Mouse (Mus musculus) neural tube, embryonic 13.5 days (tissue): Measurements from ENCODE around the gene Ms4a4a. TPM values are rescaled to one million over a fixed set of nuclear protein-coding genes. Genes with fewer than 3 reads are reported as not detected.
"Not testable (repeated sequence)": the region's sequence is repeated elsewhere in the genome, so short reads cannot be mapped to it uniquely, and the experiment has no call there.

Source experiments
- ATAC-seq: fragments of 200-750 bp; cut with Nextera tagmentation; 2 replicates; pipeline ENCODE4 v1.8.0; 2017; ENCODE audit warnings: low read depth, mild to moderate bottlenecking, moderate TSS enrichment, moderate library complexity
- H3K27ac ChIP-seq: fragments of 300-500 bp; sonication (generic); replicated peaks from 2 replicates; pipeline ENCODE4 v1.5.1; 2015; ENCODE audit warnings: moderate library complexity, mild to moderate bottlenecking, inconsistent platforms
- H3K27me3 ChIP-seq: fragments of 300-500 bp; sonication (generic); 2 replicates; pipeline ENCODE4 v1.6.1; 2015; ENCODE audit warnings: mild to moderate bottlenecking, inconsistent platforms
- H3K36me3 ChIP-seq: fragments of 300-500 bp; sonication (generic); 2 replicates; pipeline ENCODE4 v1.6.1; 2015; ENCODE audit warnings: mild to moderate bottlenecking, inconsistent platforms
- H3K4me1 ChIP-seq: fragments of 300-500 bp; sonication (generic); replicated peaks from 2 replicates; pipeline ENCODE4 v1.6.1; 2015; ENCODE audit warnings: inconsistent platforms
- H3K4me2 ChIP-seq: fragments of 300-500 bp; sonication (generic); 2 replicates; pipeline ENCODE4 v1.6.1; 2015; ENCODE audit warnings: inconsistent platforms, mild to moderate bottlenecking, moderate library complexity
- H3K4me3 ChIP-seq: fragments of 300-500 bp; sonication (generic); 2 replicates; pipeline ENCODE4 v1.5.1; 2015; ENCODE audit warnings: mild to moderate bottlenecking, inconsistent platforms
- H3K9ac ChIP-seq: fragments of 300-500 bp; sonication (generic); 2 replicates; pipeline ENCODE4 v1.6.1; 2015; ENCODE audit warnings: moderate library complexity, mild to moderate bottlenecking, inconsistent platforms
- H3K9me3 ChIP-seq: fragments of 300-500 bp; sonication (generic); 2 replicates; pipeline ENCODE4 v1.6.1; 2016; ENCODE audit warnings: inconsistent platforms
- WGBS: fragments of 180-500 bp; shearing (Covaris S2); methylation state at CpG from one replicate; pipeline ENCODE4 v1.1.7; 2015; 5-methylcytosine and 5-hydroxymethylcytosine counted together
- polyA plus RNA-seq: library from polyadenylated mRNA; unstranded; fragments of >200 nt; fragmentation: Nextera tagmentation; extraction: Ambion mirVana; gene quantifications from 2 replicates; pipeline ENCODE4 v1.2.1, GENCODE M21; 2015

Gene Ms4a4a
- polyA plus RNA-seq, 1 experiment from 2014 or later, result 3.6 TPM

DNA sequence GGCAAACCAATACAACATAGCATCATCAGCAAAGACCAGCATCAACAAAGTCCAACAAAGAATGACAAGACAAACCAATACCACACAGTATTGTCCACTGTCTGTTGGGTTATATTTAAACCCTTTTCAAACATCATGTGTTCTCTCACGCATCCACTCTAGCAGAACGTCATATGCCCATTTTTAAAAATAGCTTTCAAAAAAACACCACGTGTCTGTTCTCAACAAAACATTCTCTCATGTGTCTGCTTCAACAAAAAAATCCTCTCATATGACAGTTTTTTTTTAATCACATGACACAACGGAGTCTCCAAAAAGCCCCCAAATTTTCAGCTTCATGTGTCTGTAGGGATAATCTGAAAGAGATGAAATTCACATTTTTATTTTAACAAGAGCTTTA is 12.4 kb downstream of the Ms4a4a start:
- Histone ChIP-seq H3K9me3 (no peaks in the 10 kb centered on the region), H3K4me2 (no peak overlapping the region), H3K4me1 (no peaks in the 10 kb centered on the region), H3K27me3 (no peaks in the 10 kb centered on the region), H3K27ac (no peak overlapping the region), H3K9ac (no peak overlapping the region), H3K4me3 (no peak overlapping the region), H3K36me3 (no peaks in the 10 kb centered on the region)
- WGBS, result 88% methylated on average over 4 of the region's 4 CpGs
- ATAC-seq, result no peak

GRCm38 (mm10) chr19:11388949-11389348 is 13.6 kb downstream of the Ms4a4a start:
- H3K4me3 ChIP-seq, result no peak overlapping the region
- 89% methylated on average over 2 of the region's 2 CpGs for WGBS
- no peak for ATAC-seq
- no peak overlapping the region for H3K4me2 ChIP-seq
- H3K36me3 ChIP-seq, result no peaks in the 10 kb centered on the region
- H3K9me3 ChIP-seq, result no peaks in the 10 kb centered on the region
- H3K4me1 ChIP-seq, result no peaks in the 10 kb centered on the region
- H3K27me3 ChIP-seq, result no peaks in the 10 kb centered on the region
- no peak overlapping the region for H3K27ac ChIP-seq
- H3K9ac ChIP-seq, result no peak overlapping the region

DNA sequence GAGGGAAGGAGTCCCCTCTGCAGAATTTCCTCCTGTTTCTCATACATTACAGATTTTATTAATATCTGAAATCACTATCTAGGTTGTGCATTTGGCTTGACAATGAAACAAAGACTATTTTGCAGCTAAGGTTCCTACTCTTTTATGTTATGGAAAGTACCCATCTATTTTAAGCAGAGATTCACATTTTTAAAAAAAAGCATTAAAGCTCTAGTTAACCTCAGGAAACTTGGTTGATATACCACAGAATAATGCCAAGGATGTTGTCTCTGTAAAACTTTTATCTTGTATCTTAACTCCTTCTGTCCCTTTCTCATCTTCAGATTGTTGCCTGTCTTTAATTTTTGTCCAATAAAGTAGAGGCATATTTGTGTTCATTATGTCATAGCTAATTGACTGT is 20.4 kb downstream of the Ms4a4a start:
- Histone ChIP-seq H3K4me3 (no peak overlapping the region), H3K36me3 (no peaks in the 10 kb centered on the region), H3K9ac (no peak overlapping the region), H3K4me1 (no peaks in the 10 kb centered on the region), H3K4me2 (no peak overlapping the region), H3K27ac (no peak overlapping the region), H3K9me3 (no peaks in the 10 kb centered on the region), H3K27me3 (no peaks in the 10 kb centered on the region)
- no peak for ATAC-seq

GRCm38 (mm10) chr19:11404527-11404926 is 29.2 kb downstream of the Ms4a4a start, which contains the start of gene Ms4a4c:
TSS of gene Ms4a4c (plus strand) at chr19:11404770.
- Histone ChIP-seq H3K27ac (no peak within 1 kb of the TSS), H3K9ac (no peak within 1 kb of the TSS), H3K4me2 (no peak within 1 kb of the TSS), H3K36me3 (no peaks in the 10 kb centered on the region), H3K4me1 (no peaks in the 10 kb centered on the region), H3K9me3 (no peaks in the 10 kb centered on the region), H3K27me3 (no peaks in the 10 kb centered on the region), H3K4me3 (no peak within 1 kb of the TSS)
- ATAC-seq, result no peak
- 91% methylated on average over 3 of the region's 3 CpGs for WGBS

DNA sequence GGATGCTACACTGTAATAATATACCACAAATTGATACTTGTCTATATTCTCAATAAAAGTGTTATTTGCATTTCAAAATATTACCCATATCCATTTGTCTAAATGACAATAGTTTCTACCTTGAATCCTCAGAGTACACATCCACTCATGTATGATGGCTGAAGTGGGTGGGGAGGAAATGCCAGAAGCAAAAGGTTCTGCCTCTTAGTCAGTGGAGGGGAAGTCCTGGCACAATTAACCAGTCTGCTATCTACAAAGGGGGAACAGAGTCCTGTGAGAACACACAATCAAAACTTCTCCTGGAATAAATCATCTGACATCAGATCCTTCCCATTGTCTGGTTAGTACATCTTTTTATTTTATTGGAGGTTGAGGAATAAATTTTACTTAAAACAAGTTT is 32.1 kb downstream of the Ms4a4a start:
- no peaks in the 10 kb centered on the region for H3K9me3 ChIP-seq
- H3K4me3 ChIP-seq, result no peak overlapping the region
- no peak overlapping the region for H3K27ac ChIP-seq
- H3K27me3 ChIP-seq, result no peaks in the 10 kb centered on the region
- no peaks in the 10 kb centered on the region for H3K4me1 ChIP-seq
- H3K4me2 ChIP-seq, result no peak overlapping the region
- no peak for ATAC-seq
- no peak overlapping the region for H3K9ac ChIP-seq
- no peaks in the 10 kb centered on the region for H3K36me3 ChIP-seq

DNA sequence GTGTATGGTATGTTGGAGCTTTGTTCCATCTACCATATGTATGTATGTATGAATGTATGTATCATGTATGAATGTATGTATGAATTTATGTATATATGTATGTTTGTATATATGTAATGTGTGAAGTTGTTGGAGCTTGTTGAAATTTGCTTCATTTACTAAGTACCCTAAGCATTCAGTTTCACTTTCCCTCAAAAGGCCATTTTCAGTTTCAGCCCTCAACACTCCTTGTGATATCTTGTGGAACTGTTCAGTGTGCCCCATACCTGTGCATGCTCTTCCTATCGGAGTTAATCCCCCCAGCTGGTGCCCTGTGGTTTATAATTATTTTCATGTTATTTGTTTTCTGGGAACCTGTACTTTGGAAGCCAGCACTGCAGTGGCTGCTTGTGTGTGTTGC is 33.3 kb downstream of the Ms4a4a start:
- no peak overlapping the region for H3K4me3 ChIP-seq
- no peak overlapping the region for H3K4me2 ChIP-seq
- 89% methylated on average over 1 of the region's 1 CpGs for WGBS
- no peaks in the 10 kb centered on the region for H3K4me1 ChIP-seq
- H3K36me3 ChIP-seq, result no peaks in the 10 kb centered on the region
- no peaks in the 10 kb centered on the region for H3K9me3 ChIP-seq
- H3K9ac ChIP-seq, result no peak overlapping the region
- no peaks in the 10 kb centered on the region for H3K27me3 ChIP-seq
- no peak for ATAC-seq
- H3K27ac ChIP-seq, result no peak overlapping the region

DNA sequence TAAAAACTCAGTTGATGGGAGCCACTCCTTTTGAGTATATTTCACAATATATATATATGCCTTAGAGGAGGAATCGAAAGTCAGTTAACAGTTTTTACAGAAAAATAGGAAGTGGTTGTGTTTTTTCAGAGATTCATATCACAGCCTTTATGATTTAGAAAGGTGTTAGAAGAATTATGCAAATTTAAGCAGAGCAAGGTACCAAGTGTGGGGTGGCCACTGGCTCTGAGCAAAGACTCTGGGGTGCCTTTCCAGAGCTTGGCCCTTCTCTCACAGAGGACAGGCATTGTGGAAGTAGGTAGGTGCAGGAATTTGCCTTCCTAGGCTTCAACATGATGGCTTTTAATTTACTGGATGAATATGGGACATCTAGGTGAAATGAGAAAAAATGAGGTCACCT is 36.3 kb downstream of the Ms4a4a start:
- 86% methylated on average over 1 of the region's 1 CpGs for WGBS
- H3K9me3 ChIP-seq, result no peaks in the 10 kb centered on the region

GRCm38 (mm10) chr19:11414084-11414483 is 38.8 kb downstream of the Ms4a4a start:
- ATAC-seq, result no peak
- Histone ChIP-seq H3K9me3 (no peaks in the 10 kb centered on the region), H3K27ac (no peak overlapping the region), H3K4me2 (no peak overlapping the region), H3K36me3 (no peaks in the 10 kb centered on the region), H3K4me1 (no peaks in the 10 kb centered on the region), H3K9ac (no peak overlapping the region), H3K27me3 (no peaks in the 10 kb centered on the region), H3K4me3 (no peak overlapping the region)
- WGBS, result 95% methylated on average over 1 of the region's 1 CpGs

More for the DNA sequence above, 36.3 kb downstream of the Ms4a4a start:
- Histone ChIP-seq H3K4me3 (no peak overlapping the region), H3K4me2 (no peak overlapping the region), H3K27me3 (no peaks in the 10 kb centered on the region), H3K27ac (no peak overlapping the region), H3K36me3 (no peaks in the 10 kb centered on the region), H3K9ac (no peak overlapping the region), H3K4me1 (no peaks in the 10 kb centered on the region)
- ATAC-seq, result no peak

DNA sequence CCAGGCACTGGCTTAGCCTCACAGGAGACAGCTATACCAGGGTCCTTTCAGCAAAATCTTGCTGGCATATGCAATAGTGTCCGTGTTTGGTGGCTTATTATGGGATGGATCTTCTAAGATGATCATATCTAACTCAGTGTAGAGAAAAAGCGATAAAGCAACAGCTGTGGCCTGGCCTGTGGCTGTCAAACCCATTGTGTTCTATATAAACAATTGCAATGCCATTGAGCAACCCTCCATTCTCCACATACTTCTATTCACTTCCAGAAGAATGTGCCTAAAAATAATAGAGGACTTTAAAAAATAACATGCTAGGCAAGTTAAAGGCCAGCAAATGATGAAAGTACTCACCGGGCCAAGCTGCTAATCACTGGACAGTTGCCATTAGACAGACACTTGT is 40.3 kb downstream of the Ms4a4a start:
- no peak overlapping the region for H3K4me2 ChIP-seq
- H3K4me3 ChIP-seq, result no peak overlapping the region
- H3K27ac ChIP-seq, result no peak overlapping the region
- 74% methylated on average over 3 of the region's 3 CpGs for WGBS
- H3K36me3 ChIP-seq, result no peaks in the 10 kb centered on the region
- no peaks in the 10 kb centered on the region for H3K9me3 ChIP-seq
- H3K9ac ChIP-seq, result no peak overlapping the region
- H3K4me1 ChIP-seq, result no peaks in the 10 kb centered on the region
- no peaks in the 10 kb centered on the region for H3K27me3 ChIP-seq
- no peak for ATAC-seq

DNA sequence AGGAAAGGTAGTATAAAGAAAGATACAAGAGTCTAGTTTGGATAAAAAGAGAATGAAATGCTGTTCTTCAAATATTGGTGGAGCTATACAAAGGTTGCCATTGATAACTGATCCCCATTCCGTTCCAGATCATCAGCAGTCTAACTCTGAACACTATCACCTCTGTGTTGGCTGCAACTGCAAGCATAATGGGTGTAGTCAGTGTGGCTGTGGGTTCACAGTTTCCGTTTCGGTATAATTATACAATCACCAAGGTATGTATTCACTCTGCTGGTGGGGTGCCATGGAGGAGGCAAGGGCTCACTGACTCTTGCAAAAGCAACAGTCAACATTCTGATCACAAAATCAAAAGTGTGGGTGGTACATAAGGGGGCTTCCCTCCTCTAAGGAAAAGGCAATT is 43.5 kb downstream of the Ms4a4a start:
- ATAC-seq, H3K36me3 ChIP-seq, H3K4me2 ChIP-seq, H3K27ac ChIP-seq, H3K27me3 ChIP-seq, H3K4me3 ChIP-seq, H3K4me1 ChIP-seq, H3K9ac ChIP-seq, H3K9me3 ChIP-seq: not testable (repeated sequence)
- WGBS, result 84% methylated on average over 3 of the region's 3 CpGs

- not testable (repeated sequence) for H3K9me3 ChIP-seq, H3K9ac ChIP-seq, H3K4me2 ChIP-seq, ATAC-seq, H3K4me1 ChIP-seq, H3K27ac ChIP-seq, H3K4me3 ChIP-seq, H3K36me3 ChIP-seq, H3K27me3 ChIP-seq
- WGBS, result 89% methylated on average over 1 of the region's 1 CpGs
These were observed 55.9 kb downstream of the Ms4a4a start for GRCm38 (mm10) chr19:11431209-11431608.

DNA sequence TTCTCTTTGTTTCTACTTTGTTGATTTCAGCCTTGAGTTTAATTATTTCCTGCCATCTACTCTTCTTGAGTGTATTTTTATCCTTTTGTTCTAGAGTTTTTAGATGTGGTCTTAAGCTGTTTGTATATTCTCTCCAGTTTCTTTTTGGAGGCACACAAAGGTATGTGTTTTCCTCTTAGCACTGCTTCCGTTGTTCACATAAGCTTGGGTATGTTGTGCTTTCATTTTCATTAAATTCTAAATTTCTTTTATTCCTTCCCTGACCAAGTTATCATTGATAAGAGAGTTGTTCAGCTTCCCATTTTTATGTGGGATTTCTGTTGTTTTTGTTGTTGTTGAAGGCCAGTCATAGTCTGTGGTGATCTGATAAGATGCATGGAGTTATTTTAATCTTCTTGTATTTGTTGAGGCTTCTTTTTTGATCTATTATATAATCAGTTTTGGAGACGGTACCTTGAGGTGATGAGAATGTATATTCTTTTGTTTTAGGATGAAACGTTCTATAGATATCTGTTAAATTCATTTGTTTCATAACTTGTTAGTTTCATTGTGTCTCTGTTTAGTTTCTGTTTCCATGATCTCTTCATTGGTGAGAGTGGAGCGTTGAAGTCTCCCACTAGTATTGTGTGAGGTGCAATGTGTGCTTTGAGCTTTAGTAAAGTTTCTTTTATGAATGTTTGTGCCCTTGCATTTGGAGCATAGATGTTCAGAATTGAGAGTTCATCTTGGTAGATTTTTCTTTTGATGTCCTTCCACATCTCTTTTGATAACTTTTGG is 59.9 kb downstream of the Ms4a4a start:
- H3K27ac ChIP-seq, result no peak overlapping the region
- whole genome bisulfite sequencing, result 92% methylated on average over 4 of the region's 4 CpGs
- no peaks in the 10 kb centered on the region for H3K27me3 ChIP-seq
- no peaks in the 10 kb centered on the region for H3K36me3 ChIP-seq
- no peak overlapping the region for H3K9ac ChIP-seq
- no peak for ATAC-seq
- H3K4me2 ChIP-seq, result no peak overlapping the region
- no peak overlapping the region for H3K4me3 ChIP-seq
- H3K9me3 ChIP-seq, result no peaks in the 10 kb centered on the region
- no peaks in the 10 kb centered on the region for H3K4me1 ChIP-seq
